Mouse (Mus musculus): ENCODE data around the gene Olfr15.

- peak; percentile 59 for TF ChIP-seq POLR2A (IDR thresholded peaks at IDR 0.05; ENCODE audit: insufficient read length, low read depth)
- TF ChIP-seq USF1 (IDR thresholded peaks at IDR 0.05; ENCODE audit: low read depth), result no peak
- TF ChIP-seq E2F4 (IDR thresholded peaks at IDR 0.05; ENCODE audit: insufficient read depth), result no peak
These were observed 53.8 kb downstream of the Olfr15 start, which contains the start of the genes Zfp597 and Gm20695 for GRCm38 (mm10) chr16:3884201-3885064.

Data from myocyte (in vitro differentiated cells).